Mouse (Mus musculus): ENCODE measurements around the gene Atxn7. TPM values are rescaled to one million over a fixed set of nuclear protein-coding genes. Genes with fewer than 3 reads are reported as not detected.

The Atxn7 gene
- total RNA-seq, 2 experiments from 2014 or later, result 25.8 to 32.9 TPM

GRCm38 (mm10) chr14:14098330-14098980 lies 137.2 kb downstream of the Atxn7 start:
- intact Hi-C loops (cut with DNase I), result loop anchor here (2.0 kb wide), 1 partner anchor 138 kb away; the partner anchor contains the start of genes Atxn7 and Thoc7

GRCm38 (mm10) chr14:14100773-14101280 lies 139.6 kb downstream of the Atxn7 start:
- no peak for TF ChIP-seq CTCF (IDR thresholded peaks at IDR 0.05)
- Histone ChIP-seq H3K4me3 (no peak overlapping the region), H3K27ac (no peak overlapping the region)
- intact Hi-C loops (cut with DNase I), result no loop called here
- DNase-seq (ENCODE audit: extremely low spot score in 1 of 2, low spot score in 2 of 2), result no peak

More at GRCm38 (mm10) chr14:14098330-14098980, 137.2 kb downstream of the Atxn7 start:
- no peak overlapping the region for H3K4me3 ChIP-seq
- DNase-seq (ENCODE audit: extremely low spot score in 1 of 2, low spot score in 2 of 2), result peak; percentile 83 to 89
- no peak; the same call in none of the 2 replicates for TF ChIP-seq CTCF (IDR thresholded peaks at IDR 0.05)
- H3K27ac ChIP-seq, result 0 out of 2 replicates have a peak overlapping the region, but pooled peaks have one; percentile 28

- TF ChIP-seq CTCF (IDR thresholded peaks at IDR 0.05), result no peak
- Histone ChIP-seq H3K27ac (no peak overlapping the region), H3K4me3 (no peak overlapping the region)
- no peak for DNase-seq (ENCODE audit: extremely low spot score in 1 of 2, low spot score in 2 of 2)
- intact Hi-C loops (cut with DNase I), result no loop called here
Observed at GRCm38 (mm10) chr14:14101296-14101695, 140.1 kb downstream of the Atxn7 start.

- TF ChIP-seq CTCF (IDR thresholded peaks at IDR 0.05), result no peak
- Histone ChIP-seq H3K27ac (no peak overlapping the region), H3K4me3 (no peak overlapping the region)
- DNase-seq (ENCODE audit: extremely low spot score in 1 of 2, low spot score in 2 of 2), result no peak
- intact Hi-C loops (cut with DNase I), result no loop called here
Observed at GRCm38 (mm10) chr14:14104213-14104929, 143.1 kb downstream of the Atxn7 start.

- intact Hi-C loops (cut with DNase I), result no loop called here
- DNase-seq (ENCODE audit: extremely low spot score in 1 of 2, low spot score in 2 of 2), result no peak
- no peak for TF ChIP-seq CTCF (IDR thresholded peaks at IDR 0.05)
- Histone ChIP-seq H3K4me3 (no peak overlapping the region), H3K27ac (no peak overlapping the region)
Observed at GRCm38 (mm10) chr14:14104930-14105318, 143.7 kb downstream of the Atxn7 start.

- Histone ChIP-seq H3K4me3 (no peak overlapping the region), H3K27ac (no peak overlapping the region)
- intact Hi-C loops (cut with DNase I), result no loop called here
- TF ChIP-seq CTCF (IDR thresholded peaks at IDR 0.05), result no peak
- DNase-seq (ENCODE audit: extremely low spot score in 1 of 2, low spot score in 2 of 2), result no peak
Observed at GRCm38 (mm10) chr14:14110710-14111109, 149.5 kb downstream of the Atxn7 start.

- Histone ChIP-seq H3K4me3 (peak within 1 kb of the TSS; percentile 97), H3K27ac (peak within 1 kb of the TSS; percentile 95)
- DNase-seq (ENCODE audit: extremely low spot score in 1 of 2, low spot score in 2 of 2), result peak; percentile 89 to 90
- peak; percentile 100 for TF ChIP-seq CTCF (IDR thresholded peaks at IDR 0.05)
- intact Hi-C loops (cut with DNase I), result loop anchor here (5.0 to 10.0 kb wide), 4 partner anchors 56 to 742 kb away; partner anchors contain the start of genes Il3ra and Slc4a7
Observed at GRCm38 (mm10) chr14:14120230-14121096, 159.2 kb downstream of the Atxn7 start, which contains the start of gene Psmd6. TSS of gene Psmd6 (minus strand) at chr14:14120984.

Other genes with a start within 250 kb of the Atxn7 start
- gene Gm281, start 47.0 kb upstream of the Atxn7 start, total RNA-seq (2021), result not detected
- gene Thoc7, start 412 bp downstream of the Atxn7 start, total RNA-seq (2021), result 100 to 1,000 TPM in 1 of 2 experiments, 10 to 100 TPM in 1; 90.3 to 106 TPM
- gene Psmd6, start 159.5 kb downstream of the Atxn7 start, total RNA-seq (2021), result 100 to 1,000 TPM; 103 to 113 TPM
- gene Olfr720, start 225.4 kb downstream of the Atxn7 start, total RNA-seq (2021), result not detected

Data from left cerebral cortex, adult 2 months (tissue).